Mouse (Mus musculus): Measurements from ENCODE around the gene Mycbp2.

The Mycbp2 gene

GRCm38 (mm10) chr14:103075166-103075565 is 271.4 kb downstream of the Mycbp2 start:
- DNase-seq (ENCODE audit: low read depth, low spot score): no peak

- DNase-seq (ENCODE audit: low read depth, low spot score): peak; percentile 78
Observed at GRCm38 (mm10) chr14:103073825-103074224, 272.8 kb downstream of the Mycbp2 start.

- DNase-seq (ENCODE audit: low read depth, low spot score): no peak
Observed at GRCm38 (mm10) chr14:103072731-103073130, 273.9 kb downstream of the Mycbp2 start.

GRCm38 (mm10) chr14:103071471-103071870 is 275.1 kb downstream of the Mycbp2 start:
- DNase-seq (ENCODE audit: low read depth, low spot score): no peak

GRCm38 (mm10) chr14:103070790-103071189 is 275.8 kb downstream of the Mycbp2 start:
- no peak for DNase-seq (ENCODE audit: low read depth, low spot score)

- peak; percentile 91 for DNase-seq (ENCODE audit: low read depth, low spot score)
Observed at GRCm38 (mm10) chr14:103069864-103070611, 276.6 kb downstream of the Mycbp2 start, which contains the start of gene Cln5. Gene Cln5 (plus strand): TSS chr14:103070216.

- no peak for DNase-seq (ENCODE audit: low read depth, low spot score)
Observed at GRCm38 (mm10) chr14:103069465-103069863, 277.1 kb downstream of the Mycbp2 start.

- DNase-seq (ENCODE audit: low read depth, low spot score): peak; percentile 82
Observed at GRCm38 (mm10) chr14:103065294-103066167, 281.1 kb downstream of the Mycbp2 start.

Measured in R1 (cell line).